Mouse (Mus musculus): ENCODE results near the gene Kcnj8.
A peak's percentile ranks its signal among the peaks of the same experiment; 100 is the strongest.

Kcnj8 gene

GRCm38 (mm10) chr6:142571055-142571618 lies at the start of gene Kcnj8:
Gene Kcnj8, minus strand, starts transcription at chr6:142571614.
- DNase-seq: peak; percentile 79 to 88

- peak; percentile 32 to 72 for DNase-seq
Measured at GRCm38 (mm10) chr6:142616659-142617058, 45.2 kb upstream of the Kcnj8 start.

- DNase-seq: peak; percentile 25 to 57
Measured at GRCm38 (mm10) chr6:142614324-142614723, 42.9 kb upstream of the Kcnj8 start.

DNA sequence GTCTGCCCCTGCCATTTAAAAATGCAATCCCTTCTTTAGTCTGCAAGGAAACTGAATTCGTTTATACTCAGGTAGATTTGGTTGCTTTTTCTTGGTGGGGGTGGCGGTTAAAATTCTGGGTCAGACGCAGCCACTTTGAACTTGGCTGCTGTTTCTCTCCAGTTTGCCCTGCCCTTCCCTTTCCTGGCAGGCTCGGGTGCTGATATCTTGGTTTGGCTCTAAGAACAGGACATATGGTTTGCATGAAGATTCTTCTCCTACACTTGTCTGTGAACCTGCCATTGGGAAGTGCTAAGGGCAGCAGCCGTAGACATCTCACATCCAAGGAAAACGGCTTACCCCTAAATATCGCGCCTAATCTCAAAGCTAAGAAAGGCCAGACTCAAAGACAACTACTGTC lies 41.0 kb upstream of the Kcnj8 start:
- no peak for DNase-seq

- peak in 1 of 2 experiments; percentile 29 for DNase-seq
Measured at GRCm38 (mm10) chr6:142609401-142610373, 38.3 kb upstream of the Kcnj8 start.

DNA sequence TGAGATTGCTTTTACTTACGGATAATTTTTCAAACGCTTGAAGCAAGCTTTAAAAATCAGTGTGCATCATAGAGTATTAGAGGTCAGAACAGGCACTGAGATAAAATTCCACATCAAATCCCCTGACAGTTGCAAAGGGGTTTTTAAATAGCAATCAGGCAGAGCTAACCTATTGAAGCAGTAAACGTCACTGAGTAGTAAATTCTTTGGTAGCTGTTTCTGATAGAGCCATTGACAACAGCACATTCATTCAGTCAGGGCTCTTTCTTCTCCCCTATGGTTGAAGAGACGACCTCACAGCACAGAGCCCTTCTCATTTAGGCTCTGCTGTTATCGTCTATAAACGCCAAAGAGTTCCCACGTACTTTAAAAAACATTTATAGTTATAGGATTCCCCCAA lies 35.7 kb upstream of the Kcnj8 start:
- DNase-seq: no peak

DNA sequence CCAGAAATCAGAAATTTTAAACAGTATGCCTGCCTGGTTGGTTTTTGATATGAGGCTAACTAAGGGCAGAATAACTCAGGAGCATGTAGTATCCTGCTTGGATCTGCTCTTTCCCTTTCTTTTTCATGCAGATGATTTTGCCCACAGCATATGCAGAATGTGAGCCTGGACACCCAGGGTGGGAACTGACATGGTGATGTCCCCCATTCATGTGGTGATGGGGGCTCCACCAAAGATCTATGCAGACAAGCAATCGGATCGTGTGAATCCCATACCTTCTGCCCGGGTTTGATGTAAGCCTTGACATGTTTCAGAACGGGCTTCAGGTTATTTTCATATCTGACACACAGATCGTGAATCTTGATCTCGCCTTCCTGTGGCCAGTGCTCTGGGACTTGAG lies 31.4 kb upstream of the Kcnj8 start:
- no peak for DNase-seq

DNA sequence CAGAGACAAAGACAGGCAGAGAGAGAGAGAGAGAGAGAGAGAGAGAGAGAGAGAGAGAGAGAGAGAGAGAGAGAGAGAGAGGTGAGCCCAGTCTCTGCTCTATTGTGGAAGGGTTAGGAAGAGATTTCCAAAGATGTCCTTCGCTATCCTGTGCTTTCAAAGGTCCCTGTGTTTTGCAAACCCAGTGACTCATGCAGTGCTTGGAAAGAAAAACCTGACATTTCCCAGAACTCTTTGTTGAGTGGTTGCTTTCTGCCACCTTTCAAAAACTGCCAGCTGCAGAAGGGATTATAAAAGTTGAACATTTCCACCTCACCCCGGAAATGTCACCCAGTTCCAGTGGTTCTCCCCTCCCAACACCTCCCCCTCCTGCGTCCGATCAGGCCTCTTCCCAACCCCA lies 7.4 kb upstream of the Kcnj8 start:
- no peak for DNase-seq

DNA sequence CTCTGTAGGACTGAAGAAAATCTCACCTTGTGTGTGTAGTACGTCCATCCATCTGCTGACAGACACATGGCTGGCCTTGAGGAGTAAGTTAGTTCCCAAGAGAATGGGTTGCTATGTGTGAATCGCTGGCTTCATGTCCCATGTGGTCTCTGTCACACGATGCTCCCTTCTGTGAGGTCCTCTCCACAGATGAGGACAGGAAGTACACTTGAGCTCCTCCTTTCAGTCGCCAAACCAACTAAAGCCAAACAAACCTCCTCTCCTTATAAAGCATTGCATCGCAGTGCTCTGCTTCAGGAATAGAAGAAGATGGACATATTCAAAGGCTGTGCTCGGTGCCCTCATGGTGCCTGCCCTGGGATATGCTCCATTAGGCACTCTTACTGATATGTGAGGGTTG lies 6.4 kb upstream of the Kcnj8 start:
- no peak for DNase-seq

GRCm38 (mm10) chr6:142572876-142573275 lies 1.5 kb upstream of the Kcnj8 start:
- no peak for DNase-seq

- peak in 1 of 2 experiments; percentile 15 for DNase-seq
Measured at GRCm38 (mm10) chr6:142571629-142572360, 381 bp upstream of the Kcnj8 start.

DNA sequence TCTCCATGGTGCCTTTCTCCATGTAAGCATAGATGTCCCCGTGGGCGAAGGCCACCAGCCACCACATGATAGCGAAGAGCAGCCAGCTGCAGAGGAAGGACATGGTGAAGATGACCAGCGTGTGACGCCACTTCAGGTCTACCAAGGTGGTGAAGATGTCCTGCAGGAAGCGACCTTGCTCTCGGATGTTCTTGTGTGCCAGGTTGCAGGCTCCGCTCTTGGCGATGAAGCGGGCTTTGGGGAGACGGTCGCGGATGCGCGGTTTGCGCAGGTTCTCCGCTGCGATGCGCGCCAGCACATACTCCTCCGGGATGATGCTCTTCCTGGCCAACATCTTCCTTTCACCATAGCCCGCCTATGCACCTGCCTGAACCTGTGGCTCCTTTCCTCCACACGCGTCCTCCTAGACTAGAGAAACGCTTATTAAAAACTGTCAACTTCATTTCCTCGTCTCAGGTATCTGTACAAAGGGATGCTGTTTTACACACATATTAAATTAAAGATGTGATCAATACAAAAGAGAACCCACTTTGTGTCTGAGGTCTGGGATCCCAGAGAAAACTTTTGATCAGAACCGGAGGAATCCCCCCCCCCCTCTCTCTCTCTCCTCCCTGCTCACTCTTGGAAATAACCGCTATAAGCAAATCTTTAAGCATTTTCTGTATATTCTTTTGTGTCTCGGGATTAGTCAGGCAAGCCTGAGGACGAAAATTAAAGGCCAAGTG lies 1.2 kb downstream of the Kcnj8 start:
- DNase-seq: no peak

DNA sequence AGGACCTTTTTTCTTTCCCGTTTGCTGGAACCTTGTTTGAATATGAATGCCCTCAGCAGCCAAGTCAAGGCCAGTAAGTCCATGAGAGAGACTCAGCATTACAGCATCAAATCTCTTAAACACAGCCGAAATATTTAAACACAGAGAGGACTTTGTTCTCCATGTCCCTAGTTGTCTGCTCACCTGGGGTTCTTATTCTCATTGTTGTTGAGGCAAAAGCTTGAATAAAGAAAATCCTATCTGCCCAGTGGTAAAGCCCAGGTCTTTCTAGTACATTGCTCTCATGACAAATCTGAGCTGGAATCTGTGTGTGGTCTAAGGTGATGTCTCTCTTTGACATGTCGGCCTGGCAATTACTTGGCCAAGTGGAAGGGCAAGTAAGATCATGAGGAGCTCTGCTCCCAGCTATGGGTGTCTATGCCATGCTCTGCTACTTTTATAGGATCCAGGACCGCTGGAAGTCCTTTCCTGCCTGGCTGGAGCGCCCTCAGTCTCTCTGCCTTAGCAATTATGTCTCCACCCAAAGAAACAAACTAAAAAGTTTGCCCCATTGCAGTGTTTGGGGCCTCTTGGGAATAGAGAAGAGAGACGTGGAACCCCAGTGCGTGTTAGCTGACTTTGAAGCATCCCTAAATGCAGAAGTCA lies 2.6 kb downstream of the Kcnj8 start:
- no peak for DNase-seq

DNA sequence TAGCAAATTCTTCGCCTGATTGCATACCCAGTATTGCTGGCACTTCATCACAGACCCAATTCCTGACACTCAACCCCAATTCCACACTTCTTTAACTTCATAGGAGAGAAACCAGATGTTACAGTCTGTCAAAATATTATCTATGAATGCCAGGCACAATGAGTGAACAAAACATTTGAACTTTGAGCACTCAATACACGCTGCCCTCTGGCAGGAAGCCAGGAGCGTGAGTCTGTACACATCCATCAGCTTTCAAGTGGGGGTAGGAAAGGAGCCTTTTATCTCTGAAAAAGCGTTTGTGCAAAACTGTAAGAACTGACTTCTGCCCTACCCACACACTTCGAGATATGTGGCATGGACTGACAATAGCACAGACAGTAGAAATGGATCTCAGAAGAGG lies 4.0 kb downstream of the Kcnj8 start:
- DNase-seq: peak; percentile 45 to 78

DNA sequence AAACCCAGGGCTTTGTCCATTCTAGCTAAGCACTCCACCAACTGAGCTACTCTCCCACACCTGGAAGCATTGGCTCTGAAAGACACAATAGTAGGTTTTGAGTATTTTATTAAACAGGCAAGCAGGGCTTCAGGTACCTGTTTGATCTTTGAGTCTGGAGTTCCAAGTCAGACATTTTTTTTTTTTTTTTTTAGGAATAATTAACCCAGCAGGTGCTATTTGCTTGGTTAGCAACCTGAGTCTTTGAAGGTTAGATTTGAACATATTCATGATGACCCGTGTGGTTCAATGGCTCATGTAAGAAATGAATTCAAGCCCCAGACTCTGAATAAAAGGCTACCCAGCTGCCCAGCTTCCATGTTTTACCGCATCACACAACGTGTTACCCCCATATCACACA lies 6.7 kb downstream of the Kcnj8 start:
- no peak for DNase-seq

DNA sequence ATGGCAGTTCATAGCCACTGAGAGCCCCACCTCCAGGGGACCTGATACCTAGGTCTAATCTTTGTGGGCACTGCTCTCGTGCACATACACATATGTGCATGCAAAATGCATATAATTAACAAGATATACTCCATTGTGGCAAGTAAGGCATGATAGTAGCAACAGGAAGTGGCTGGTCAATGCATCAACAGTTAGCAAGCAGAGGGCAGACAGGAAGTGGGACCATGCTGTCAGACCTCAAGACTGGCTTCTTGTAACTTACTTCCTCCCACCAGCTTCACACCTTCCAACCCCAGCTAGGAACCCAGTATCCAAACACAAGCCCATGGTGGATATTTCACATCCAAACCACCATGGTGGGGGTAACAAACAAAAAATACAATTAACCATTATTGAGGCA lies 10.3 kb downstream of the Kcnj8 start:
- no peak for DNase-seq

GRCm38 (mm10) chr6:142558772-142559679 lies 12.4 kb downstream of the Kcnj8 start:
- DNase-seq: no peak

GRCm38 (mm10) chr6:142558076-142558475 lies 13.3 kb downstream of the Kcnj8 start:
- DNase-seq: no peak

- no peak for DNase-seq
Measured at GRCm38 (mm10) chr6:142555988-142556387, 15.4 kb downstream of the Kcnj8 start.

DNA sequence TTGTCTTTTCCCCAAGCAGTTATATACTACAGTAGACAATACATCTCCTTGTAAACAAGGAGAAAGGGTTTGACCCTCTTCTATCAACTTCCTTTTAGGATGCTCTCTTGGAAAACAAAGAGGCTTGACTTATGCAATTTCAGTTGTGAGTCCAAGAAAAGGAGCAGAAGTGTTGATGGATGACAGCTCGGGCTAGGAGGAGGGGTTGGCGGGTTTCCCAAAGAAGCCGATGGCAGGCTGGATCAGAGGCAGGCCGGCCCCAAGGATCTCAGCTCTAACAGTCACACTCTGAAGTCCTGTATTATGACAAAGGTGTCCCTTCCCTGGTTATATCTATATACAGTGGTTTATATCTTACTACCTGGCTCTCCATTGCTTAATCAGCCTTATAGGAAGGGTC lies 19.9 kb downstream of the Kcnj8 start:
- peak; percentile 51 to 77 for DNase-seq

GRCm38 (mm10) chr6:142550871-142551270 lies 20.5 kb downstream of the Kcnj8 start:
- DNase-seq: no peak
